Mouse (Mus musculus): ENCODE measurements around the gene Mettl11b. TPM values are rescaled to one million over a fixed set of nuclear protein-coding genes. Genes with fewer than 3 reads are reported as not detected.

Gene Mettl11b
- total and polyA plus RNA-seq, 2 experiments from 2014 or later, result 1.1 to 2.0 TPM

DNA sequence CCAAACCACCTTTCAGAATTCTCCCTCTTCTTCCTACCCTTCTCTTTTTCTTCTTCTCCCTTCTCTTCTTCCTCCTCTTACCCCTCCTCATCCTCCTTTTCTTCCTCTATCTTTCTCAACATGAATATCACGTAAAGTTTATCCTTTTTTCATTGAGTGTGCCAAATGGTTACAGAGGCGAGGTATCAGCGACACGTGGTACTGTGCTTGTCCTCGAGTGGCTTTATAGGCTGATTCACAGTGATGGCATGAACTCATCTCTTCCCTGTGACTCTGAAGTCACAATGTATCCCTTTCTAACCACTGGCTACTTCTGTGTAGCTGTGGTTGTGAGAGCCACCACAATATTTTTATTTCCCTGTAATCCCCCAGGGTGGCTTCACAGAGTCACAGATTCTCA lies 68.6 kb downstream of the Mettl11b start:
- Histone ChIP-seq H3K36me3 (ENCODE audit: insufficient read depth) (no peaks in the 10 kb centered on the region), H3K9me3 (ENCODE audit: low read length) (no peaks in the 10 kb centered on the region), H3K4me2 (ENCODE audit: low read depth) (no peak overlapping the region), H3K27me3 (ENCODE audit: insufficient read depth, low read length) (no peaks in the 10 kb centered on the region), H3K9ac (no peak overlapping the region), H3K4me3 (ENCODE audit: low read depth, low read length) (no peak overlapping the region), H3K4me1 (ENCODE audit: insufficient read depth) (no peaks in the 10 kb centered on the region), H3K27ac (ENCODE audit: low read depth, low read length) (no peak overlapping the region)
- 94% methylated on average over 5 of the region's 5 CpGs for WGBS
- no peak for DNase-seq
- no peak for ATAC-seq
- TF ChIP-seq CTCF (IDR thresholded peaks at IDR 0.05; ENCODE audit: low read depth), result no peak

Other genes with a start within 250 kb of the Mettl11b start
- 193 and 205 TPM in 2 replicates for gene Kifap3, start 54.4 kb upstream of the Mettl11b start, total RNA-seq (2014; rRNA removed)
- gene Kifap3, start 54.4 kb upstream of the Mettl11b start, polyA plus RNA-seq (2015; fragmentation: Nextera tagmentation; extraction: Ambion mirVana), result 127 and 144 TPM in 2 replicates
- gene Scyl3, start 203.9 kb upstream of the Mettl11b start, total RNA-seq (2014; rRNA removed), result 17.1 and 29.6 TPM in 2 replicates
- 9.0 and 11.3 TPM in 2 replicates for gene Scyl3, start 203.9 kb upstream of the Mettl11b start, polyA plus RNA-seq (2015; fragmentation: Nextera tagmentation; extraction: Ambion mirVana)

All from forebrain, postnatal 0 days (tissue).